Mouse (Mus musculus) embryonic facial prominence, embryonic 14.5 days (tissue): ENCODE measurements around the gene Lmo7. TPM values are rescaled to one million over a fixed set of nuclear protein-coding genes. Genes with fewer than 3 reads are reported as not detected.

Experiments
- ATAC-seq: fragments of 200-750 bp; cut with Nextera tagmentation; 2 replicates; pipeline ENCODE4 v1.8.0; 2017; ENCODE audit warnings: low read depth, moderate number of reproducible peaks, moderate TSS enrichment
- DNase-seq: peaks from one replicate; pipeline ENCODE4 v3.0.0-alpha.2; 2015; ENCODE audit warnings: low spot score
- H3K27ac ChIP-seq: fragments of 300-500 bp; sonication (generic); replicated peaks from 2 replicates; pipeline ENCODE4 v1.5.1; 2014; ENCODE audit warnings: low read depth, mild to moderate bottlenecking, low read length, moderate library complexity
- H3K27me3 ChIP-seq: fragments of 300-500 bp; sonication (generic); replicated peaks from 2 replicates; pipeline ENCODE4 v1.6.1; 2014; ENCODE audit warnings: low read length; ENCODE audit not compliant: control insufficient read depth, insufficient read depth
- H3K36me3 ChIP-seq: fragments of 300-500 bp; sonication (generic); 2 replicates; pipeline ENCODE4 v1.6.1; 2014; ENCODE audit warnings: low read length, mixed read lengths; ENCODE audit not compliant: control insufficient read depth, insufficient read depth
- H3K4me1 ChIP-seq: fragments of 300-500 bp; sonication (generic); 2 replicates; pipeline ENCODE4 v1.6.1; 2014; ENCODE audit warnings: antibody characterized with exemption, low read length; ENCODE audit not compliant: control insufficient read depth, insufficient read depth
- H3K4me2 ChIP-seq: fragments of 300-500 bp; sonication (generic); 2 replicates; pipeline ENCODE4 v1.6.1; 2014; ENCODE audit warnings: low read depth, mild to moderate bottlenecking, low read length, moderate library complexity, mixed read lengths
- H3K4me3 ChIP-seq: fragments of 300-500 bp; sonication (generic); 2 replicates; pipeline ENCODE4 v1.5.1; 2014; ENCODE audit warnings: low read depth, mild to moderate bottlenecking, low read length
- H3K9ac ChIP-seq: fragments of 300-500 bp; sonication (generic); 2 replicates; pipeline ENCODE4 v1.6.1; 2014; ENCODE audit warnings: low read depth, mild to moderate bottlenecking, low read length, moderate library complexity, mixed read lengths
- H3K9me3 ChIP-seq: fragments of 300-500 bp; sonication (generic); 2 replicates; pipeline ENCODE4 v1.6.1; 2016; ENCODE audit warnings: low read length; ENCODE audit not compliant: control insufficient read depth
- WGBS: fragments of 180-500 bp; shearing (Covaris S2); extraction: QIAGEN DNeasy Blood & Tissue Kit; methylation state at CpG from one replicate; pipeline ENCODE4 v1.1.7; 2014; 5-methylcytosine and 5-hydroxymethylcytosine counted together
- polyA plus RNA-seq: library from polyadenylated mRNA; unstranded; fragments of >200 nt; fragmentation: Nextera tagmentation; extraction: Ambion mirVana; gene quantifications from 2 replicates; pipeline ENCODE4 v1.2.1, GENCODE M21; 2014

The Lmo7 gene
- polyA plus RNA-seq, 1 experiment from 2014 or later: 35.8 TPM

- 31% methylated on average over 5 of the region's 5 CpGs for WGBS
- Histone ChIP-seq H3K9me3 (no peaks in the 10 kb centered on the region), H3K4me2 (no peak overlapping the region), H3K27ac (no peak overlapping the region), H3K4me1 (no peaks in the 10 kb centered on the region), H3K27me3 (no peaks in the 10 kb centered on the region), H3K36me3 (0 out of 2 replicates have a peak, but pooled peaks cover 2% of the 10 kb centered on the region), H3K9ac (no peak overlapping the region), H3K4me3 (no peak overlapping the region)
- no peak for ATAC-seq
- DNase-seq: peak; percentile 36
These were observed 153.2 kb downstream of the Lmo7 start for GRCm38 (mm10) chr14:101882966-101883365.

GRCm38 (mm10) chr14:101883787-101884186 lies 154.0 kb downstream of the Lmo7 start:
- no peak overlapping the region for H3K9ac ChIP-seq
- ATAC-seq (no peak), DNase-seq (no peak)
- 89% methylated on average over 6 of the region's 6 CpGs for WGBS
- no peaks in the 10 kb centered on the region for H3K27me3 ChIP-seq
- 0 out of 2 replicates have a peak, but pooled peaks cover 2% of the 10 kb centered on the region for H3K36me3 ChIP-seq
- H3K4me2 ChIP-seq: no peak overlapping the region
- no peak overlapping the region for H3K4me3 ChIP-seq
- H3K9me3 ChIP-seq: no peaks in the 10 kb centered on the region
- no peaks in the 10 kb centered on the region for H3K4me1 ChIP-seq
- no peak overlapping the region for H3K27ac ChIP-seq

GRCm38 (mm10) chr14:101886320-101886719 lies 156.6 kb downstream of the Lmo7 start:
- no peaks in the 10 kb centered on the region for H3K4me1 ChIP-seq
- no peaks in the 10 kb centered on the region for H3K27me3 ChIP-seq
- no peak for DNase-seq
- H3K9ac ChIP-seq: no peak overlapping the region
- H3K36me3 ChIP-seq: 0 out of 2 replicates have a peak, but pooled peaks cover 2% of the 10 kb centered on the region
- 98% methylated on average over 10 of the region's 10 CpGs for WGBS
- H3K4me3 ChIP-seq: no peak overlapping the region
- no peak for ATAC-seq
- H3K4me2 ChIP-seq: no peak overlapping the region
- H3K27ac ChIP-seq: no peak overlapping the region
- H3K9me3 ChIP-seq: no peaks in the 10 kb centered on the region

- WGBS: 70% methylated on average over 10 of the region's 10 CpGs
- Histone ChIP-seq H3K4me3 (no peak overlapping the region), H3K9ac (no peak overlapping the region), H3K4me2 (no peak overlapping the region), H3K27ac (no peak overlapping the region), H3K4me1 (0 out of 2 replicates have a peak, but pooled peaks cover 4% of the 10 kb centered on the region), H3K27me3 (no peaks in the 10 kb centered on the region), H3K9me3 (no peaks in the 10 kb centered on the region), H3K36me3 (no peaks in the 10 kb centered on the region)
- peak; percentile 27 for DNase-seq
- ATAC-seq: peak; percentile 66; the same call in 1 of the 2 replicates
These were observed 162.2 kb downstream of the Lmo7 start for GRCm38 (mm10) chr14:101891903-101892448.

GRCm38 (mm10) chr14:101892496-101892895 lies 162.7 kb downstream of the Lmo7 start:
- Histone ChIP-seq H3K4me3 (no peak overlapping the region), H3K4me2 (no peak overlapping the region), H3K27ac (no peak overlapping the region), H3K9ac (no peak overlapping the region), H3K27me3 (no peaks in the 10 kb centered on the region), H3K4me1 (0 out of 2 replicates have a peak, but pooled peaks cover 4% of the 10 kb centered on the region), H3K9me3 (no peaks in the 10 kb centered on the region), H3K36me3 (no peaks in the 10 kb centered on the region)
- WGBS: 37% methylated on average over 8 of the region's 8 CpGs
- ATAC-seq (peak; percentile 89), DNase-seq (peak; percentile 51)

- no peaks in the 10 kb centered on the region for H3K27me3 ChIP-seq
- WGBS: 92% methylated on average over 6 of the region's 6 CpGs
These were observed 163.5 kb downstream of the Lmo7 start for GRCm38 (mm10) chr14:101893215-101893614.

GRCm38 (mm10) chr14:101898250-101898649 lies 168.5 kb downstream of the Lmo7 start:
- no peak overlapping the region for H3K27ac ChIP-seq
- no peaks in the 10 kb centered on the region for H3K9me3 ChIP-seq
- no peak for ATAC-seq
- peak; percentile 36 for DNase-seq
- peaks cover 8% of the 10 kb centered on the region; the same call in 1 of the 2 replicates for H3K36me3 ChIP-seq
- H3K9ac ChIP-seq: no peak overlapping the region
- H3K4me2 ChIP-seq: no peak overlapping the region
- H3K4me3 ChIP-seq: no peak overlapping the region
- 64% methylated on average over 6 of the region's 6 CpGs for WGBS
- H3K4me1 ChIP-seq: no peaks in the 10 kb centered on the region
- no peaks in the 10 kb centered on the region for H3K27me3 ChIP-seq

More at GRCm38 (mm10) chr14:101893215-101893614, 163.5 kb downstream of the Lmo7 start:
- Histone ChIP-seq H3K9ac (no peak overlapping the region), H3K36me3 (no peaks in the 10 kb centered on the region), H3K4me2 (no peak overlapping the region), H3K4me1 (0 out of 2 replicates have a peak, but pooled peaks cover 4% of the 10 kb centered on the region), H3K4me3 (no peak overlapping the region), H3K27ac (no peak overlapping the region), H3K9me3 (no peaks in the 10 kb centered on the region)
- ATAC-seq (no peak), DNase-seq (no peak)

- WGBS: 70% methylated on average over 7 of the region's 7 CpGs
- Histone ChIP-seq H3K27me3 (no peaks in the 10 kb centered on the region), H3K4me1 (no peaks in the 10 kb centered on the region), H3K4me3 (no peak overlapping the region), H3K36me3 (peaks cover 8% of the 10 kb centered on the region; the same call in 1 of the 2 replicates), H3K9me3 (no peaks in the 10 kb centered on the region), H3K9ac (no peak overlapping the region), H3K4me2 (no peak overlapping the region), H3K27ac (no peak overlapping the region)
- ATAC-seq (no peak), DNase-seq (no peak)
These were observed 171.7 kb downstream of the Lmo7 start for GRCm38 (mm10) chr14:101901496-101901895.

GRCm38 (mm10) chr14:101901976-101902375 lies 172.2 kb downstream of the Lmo7 start:
- no peaks in the 10 kb centered on the region for H3K9me3 ChIP-seq
- no peak overlapping the region for H3K4me2 ChIP-seq
- no peak overlapping the region for H3K9ac ChIP-seq
- H3K4me3 ChIP-seq: no peak overlapping the region
- no peak overlapping the region for H3K27ac ChIP-seq
- peaks cover 8% of the 10 kb centered on the region; the same call in 1 of the 2 replicates for H3K36me3 ChIP-seq
- DNase-seq: no peak
- H3K4me1 ChIP-seq: no peaks in the 10 kb centered on the region
- 80% methylated on average over 7 of the region's 7 CpGs for WGBS
- H3K27me3 ChIP-seq: no peaks in the 10 kb centered on the region
- no peak for ATAC-seq
